Mouse (Mus musculus): ENCODE measurements around the gene Zfp446. TPM values are rescaled to one million over a fixed set of nuclear protein-coding genes. Genes with fewer than 3 reads are reported as not detected.
"Not testable (repeated sequence)": the region's sequence is repeated elsewhere in the genome, so short reads cannot be mapped to it uniquely, and the experiment has no call there.

Gene Zfp446
- total RNA-seq (2021), result 1 to 10 TPM; 2.1 to 2.2 TPM
- long read RNA-seq, experiment 1, full-length matches to known transcripts, result 1 of 2 reads
- long read RNA-seq, experiment 1, partial matches to known transcripts, result 0 of 2 reads
- long read RNA-seq, experiment 1, other reads (novel, unspliced or antisense), result 1 of 2 reads
- long read RNA-seq, experiment 2, partial matches to known transcripts, result 0 of 2 reads
- long read RNA-seq, experiment 2, other reads (novel, unspliced or antisense), result 2 of 2 reads

DNA sequence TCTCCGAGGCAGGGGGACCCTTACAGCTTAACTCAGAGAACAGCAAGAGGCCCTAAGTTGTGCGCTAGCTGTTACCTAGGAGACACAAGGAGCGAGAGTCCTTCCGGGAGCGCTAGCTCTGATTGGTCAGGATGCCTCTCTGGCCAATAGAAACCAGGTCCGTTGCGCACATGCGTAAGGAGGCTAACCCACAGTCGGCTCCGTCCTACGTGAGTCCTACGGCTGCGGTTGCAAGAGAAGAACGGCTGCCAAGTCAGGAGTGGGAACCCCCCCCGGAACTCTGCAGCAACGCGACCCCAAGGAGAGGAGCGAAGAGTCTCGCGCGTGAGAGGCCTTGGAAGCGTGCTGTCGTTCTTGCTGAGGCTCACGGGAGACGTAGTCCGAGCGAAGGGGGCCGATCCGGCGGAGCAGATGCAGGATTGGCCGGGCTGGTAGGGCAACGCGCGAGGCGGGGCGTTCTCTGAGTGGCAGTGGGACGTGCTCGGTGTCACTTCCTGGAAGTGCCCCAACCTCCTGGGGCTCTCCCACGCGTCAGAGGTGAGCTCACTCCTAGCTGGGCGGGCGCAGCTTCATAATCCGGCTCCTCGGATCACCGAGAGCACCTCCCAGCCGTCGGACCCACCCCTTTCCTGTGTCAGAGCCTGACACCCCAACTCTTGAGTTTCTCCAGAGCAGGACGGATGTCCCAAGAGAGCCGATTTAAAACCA lies at the start of gene Zfp446:
TSS of gene Zfp446 (plus strand) at position 167 of the 708 bp plus-strand sequence.
- DNase-seq, result peak; percentile 98 to 100

DNA sequence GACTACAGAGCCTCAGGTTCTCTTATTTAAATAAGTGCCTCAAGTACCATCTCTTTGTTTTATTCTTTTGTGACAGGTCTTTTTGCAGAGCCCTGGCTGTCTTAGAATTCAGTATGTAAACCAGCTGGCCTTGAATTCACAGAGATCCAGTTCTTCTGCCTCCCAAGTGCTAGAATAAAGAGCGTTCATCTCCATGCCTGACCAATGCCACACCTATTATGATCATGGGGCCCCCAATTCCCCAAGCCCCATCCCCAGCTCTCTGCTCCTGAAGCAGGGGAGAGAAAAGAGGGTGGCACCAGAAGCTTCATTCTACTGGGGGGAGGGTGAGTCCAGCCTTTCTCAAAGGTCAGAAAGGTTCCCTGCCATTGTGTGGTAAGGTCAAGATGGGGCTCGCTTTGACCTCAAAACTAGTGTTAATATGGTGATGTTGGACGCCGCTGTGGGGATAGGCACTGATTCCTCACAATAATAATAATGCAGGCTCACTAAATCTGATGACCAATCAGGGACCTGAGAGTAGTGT lies 44.0 kb upstream of the Zfp446 start:
- DNase-seq, result no peak

DNA sequence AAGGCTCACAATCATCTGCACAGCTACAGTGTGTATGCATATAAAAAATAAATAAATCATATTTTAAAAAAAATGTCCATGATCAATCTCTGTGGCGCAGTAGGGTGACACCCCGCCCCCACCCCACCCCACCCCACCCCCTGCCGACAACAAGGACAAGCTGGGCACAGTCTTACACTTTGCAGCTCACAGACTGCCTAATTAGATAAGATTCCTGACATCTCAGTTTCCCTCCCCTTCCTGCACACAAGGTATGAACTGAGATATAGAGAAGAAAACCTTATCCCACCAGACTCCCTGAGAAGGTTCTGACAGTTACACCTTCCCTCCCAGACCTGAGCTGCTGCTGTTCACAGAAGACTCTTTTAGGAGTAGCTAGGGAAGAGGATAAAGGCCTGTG lies 42.8 kb upstream of the Zfp446 start:
- DNase-seq, result no peak

DNA sequence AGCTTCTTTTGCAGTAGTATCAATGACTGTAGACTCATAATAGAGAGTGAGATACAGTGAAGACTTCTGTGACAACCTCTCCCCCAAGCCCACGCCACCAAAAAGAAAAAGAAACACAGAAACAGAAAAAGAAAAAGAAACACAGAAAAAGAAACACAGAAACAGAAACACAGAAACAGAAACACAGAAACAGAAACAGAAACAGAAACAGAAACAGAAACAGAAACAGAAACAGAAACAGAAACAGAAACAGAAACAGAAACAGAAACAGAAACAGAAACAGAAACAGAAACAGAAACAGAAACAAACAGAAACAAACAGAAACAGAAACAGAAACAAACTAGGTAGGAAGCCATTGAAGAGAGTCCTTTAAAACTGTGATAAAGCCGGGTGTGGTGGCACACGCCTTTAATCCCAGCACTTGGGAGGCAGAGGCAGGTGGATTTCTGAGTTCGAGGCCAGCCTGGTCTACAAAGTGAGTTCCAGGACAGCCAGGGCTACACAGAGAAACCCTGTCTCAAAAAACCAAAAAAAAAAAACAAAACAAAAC lies 40.3 kb upstream of the Zfp446 start:
- DNase-seq, result not testable (repeated sequence)

DNA sequence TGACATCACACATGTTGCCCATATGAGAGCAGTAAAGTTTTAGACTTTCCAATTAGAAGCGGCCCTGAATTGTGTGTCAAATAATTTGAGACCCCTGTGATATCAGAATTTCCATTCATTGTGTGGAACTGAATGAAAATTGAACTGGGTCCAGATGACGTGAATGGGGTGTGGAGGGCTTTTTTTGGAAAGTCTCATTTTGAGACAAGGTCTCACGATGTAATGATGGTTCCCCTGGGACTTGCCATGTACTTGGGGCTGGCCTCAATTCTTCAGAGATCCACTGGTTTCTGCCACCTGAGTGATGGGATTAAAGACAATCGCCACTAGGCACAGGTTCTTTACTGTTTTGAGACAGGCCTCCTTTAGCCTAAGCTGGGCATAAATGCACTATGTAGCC lies 37.0 kb upstream of the Zfp446 start:
- no peak for DNase-seq

DNA sequence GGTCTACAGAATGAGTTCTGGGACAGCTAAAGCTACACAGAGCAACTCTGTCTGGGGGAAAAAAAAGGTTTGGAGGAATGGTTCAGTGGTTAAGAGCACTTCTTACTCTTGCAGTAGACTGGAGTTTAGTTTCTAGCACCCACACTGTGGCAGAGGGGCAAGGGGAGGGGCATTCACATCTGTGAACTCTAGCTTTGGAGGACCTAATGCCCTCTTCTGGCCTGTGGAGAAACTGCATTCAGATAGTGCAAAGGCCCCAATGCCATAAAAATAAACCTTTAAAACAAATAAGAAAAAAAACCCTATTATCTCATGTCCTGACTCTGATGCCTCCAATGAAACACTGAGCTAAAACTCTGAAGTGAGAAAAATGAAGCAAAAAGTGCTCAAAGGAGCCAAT lies 34.2 kb upstream of the Zfp446 start:
- DNase-seq, result peak in 1 of 2 experiments; percentile 8

DNA sequence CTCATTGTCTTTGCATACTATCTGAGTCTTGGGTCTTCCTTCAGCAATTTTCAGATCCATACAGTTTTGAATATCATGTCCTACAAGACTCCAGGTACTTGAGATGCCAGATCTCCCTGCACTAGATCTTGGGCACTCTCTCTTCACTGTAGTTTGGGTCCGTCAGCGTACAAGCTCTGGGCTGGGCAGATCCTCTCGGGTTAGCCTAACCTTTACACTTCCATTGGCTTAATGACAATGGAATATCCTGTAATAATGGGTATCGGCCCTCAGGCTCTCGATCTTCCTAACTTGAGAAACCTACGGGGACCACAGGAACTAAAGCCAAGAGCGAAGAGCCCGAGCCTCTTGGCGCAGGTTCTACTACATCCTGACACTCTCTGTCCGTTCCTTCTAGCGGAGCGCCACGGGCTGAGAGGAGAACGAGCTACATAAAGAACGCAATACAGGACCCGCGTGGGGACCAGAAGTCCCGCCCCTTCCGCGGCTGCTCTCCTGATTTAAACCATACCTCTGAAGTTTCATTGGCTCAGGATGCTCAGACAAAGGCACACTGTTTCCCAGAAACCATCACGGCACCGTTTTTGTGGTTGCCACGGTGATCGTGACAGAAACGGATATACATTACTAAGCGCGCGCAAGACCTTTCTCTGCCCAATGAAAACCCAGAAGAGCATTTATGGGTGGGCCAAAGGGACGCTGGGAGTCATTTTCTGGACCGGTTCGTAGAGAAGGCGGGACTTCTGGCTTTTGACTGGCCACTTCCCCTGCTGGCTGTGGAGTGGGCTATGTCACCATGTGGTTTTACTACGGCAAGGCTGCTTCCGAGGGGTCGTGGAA lies 28.4 kb upstream of the Zfp446 start:
- DNase-seq, result peak; percentile 94 to 98

DNA sequence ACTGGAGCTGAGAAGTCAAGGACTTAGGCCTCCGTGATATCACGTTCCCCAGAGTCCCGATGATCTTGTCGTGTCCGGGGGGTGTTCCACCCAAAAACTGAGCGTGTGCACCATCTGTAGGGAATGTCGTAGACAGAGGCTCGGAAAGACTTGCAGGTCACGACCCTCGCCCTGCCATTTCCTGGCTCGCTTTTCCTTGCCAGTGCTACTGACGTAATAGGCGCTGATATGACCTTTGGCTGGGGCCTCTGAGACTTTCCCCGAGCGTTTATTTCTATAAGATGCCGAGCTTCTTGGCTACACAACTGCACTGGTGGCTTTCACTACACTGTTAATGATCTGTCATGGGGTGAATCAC lies 27.8 kb upstream of the Zfp446 start:
- DNase-seq, result no peak

DNA sequence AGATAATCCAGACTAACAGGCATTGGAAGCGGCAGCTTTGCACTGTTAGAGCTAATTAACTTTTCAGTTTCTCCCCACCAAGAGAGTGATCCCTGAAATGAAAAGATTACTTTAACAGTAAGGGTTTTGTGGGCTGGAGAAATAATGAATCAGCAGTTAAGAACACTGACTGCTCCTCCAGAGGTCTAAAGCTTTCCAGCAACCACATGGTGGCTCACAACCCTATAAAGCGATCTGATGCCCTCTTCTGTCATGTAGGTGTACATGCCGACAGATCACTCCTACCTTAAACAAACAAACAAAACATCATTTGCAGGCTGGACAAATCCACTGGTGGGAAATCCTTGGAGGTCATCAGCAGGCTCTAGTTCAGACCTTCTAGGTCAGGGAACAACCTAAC lies 22.8 kb upstream of the Zfp446 start:
- no peak for DNase-seq

DNA sequence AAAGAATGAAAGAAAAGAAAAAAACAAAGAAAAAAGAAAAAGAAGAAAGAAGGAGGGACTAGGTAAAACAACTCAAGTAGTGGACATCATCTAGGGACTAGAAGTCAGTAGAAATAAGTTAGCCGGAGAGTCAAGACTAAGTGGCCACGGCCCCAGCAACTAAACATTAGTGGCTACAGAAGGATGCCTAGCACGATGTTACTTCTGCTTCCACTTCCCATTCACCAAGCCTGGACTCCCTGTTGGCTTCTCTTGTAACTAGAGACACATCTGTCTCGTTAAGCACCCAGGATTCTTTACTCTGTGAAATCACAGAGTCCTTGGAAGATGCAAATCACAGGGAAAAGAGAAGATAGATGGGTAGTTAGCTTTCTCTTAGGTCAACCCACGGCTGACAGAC lies 20.1 kb upstream of the Zfp446 start:
- DNase-seq, result no peak

DNA sequence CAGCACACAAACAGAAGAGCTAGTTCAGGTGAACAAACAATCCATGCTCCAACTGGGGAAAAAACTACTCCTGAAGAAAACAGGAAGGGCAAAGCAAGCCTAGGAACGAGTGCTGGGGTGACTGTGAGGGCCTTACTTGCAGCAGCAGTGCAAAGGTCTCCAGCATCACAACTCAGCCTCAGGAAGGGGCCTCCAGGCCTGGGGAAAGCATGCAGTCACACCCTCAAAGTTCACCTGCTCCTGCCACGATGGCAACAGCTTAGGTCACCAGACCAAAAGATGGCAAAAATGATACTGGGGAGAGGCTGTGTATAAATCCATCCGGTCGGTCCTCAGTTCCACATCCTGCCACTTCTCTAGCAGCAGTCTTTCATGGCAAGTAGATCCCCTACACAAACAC lies 18.7 kb upstream of the Zfp446 start:
- DNase-seq, result no peak

DNA sequence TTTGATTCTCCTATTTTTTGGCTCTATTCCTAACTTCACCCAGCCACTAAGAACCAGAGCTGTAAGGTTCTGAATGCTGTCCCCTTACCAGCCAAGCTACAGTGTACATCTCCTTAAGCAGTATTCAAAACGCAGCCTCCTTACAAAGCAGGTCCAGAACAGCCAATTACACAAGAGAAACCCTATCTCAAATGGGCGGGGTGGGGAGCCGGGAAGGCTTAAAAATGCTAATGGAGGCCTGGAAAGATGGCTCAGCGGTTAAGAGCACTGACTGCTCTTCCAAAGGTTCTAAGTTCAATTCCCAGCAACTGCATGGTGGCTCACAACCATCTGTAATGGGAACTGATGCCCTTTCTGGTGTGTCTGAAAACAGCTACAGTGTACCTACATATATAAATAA lies 17.9 kb upstream of the Zfp446 start:
- DNase-seq, result no peak

DNA sequence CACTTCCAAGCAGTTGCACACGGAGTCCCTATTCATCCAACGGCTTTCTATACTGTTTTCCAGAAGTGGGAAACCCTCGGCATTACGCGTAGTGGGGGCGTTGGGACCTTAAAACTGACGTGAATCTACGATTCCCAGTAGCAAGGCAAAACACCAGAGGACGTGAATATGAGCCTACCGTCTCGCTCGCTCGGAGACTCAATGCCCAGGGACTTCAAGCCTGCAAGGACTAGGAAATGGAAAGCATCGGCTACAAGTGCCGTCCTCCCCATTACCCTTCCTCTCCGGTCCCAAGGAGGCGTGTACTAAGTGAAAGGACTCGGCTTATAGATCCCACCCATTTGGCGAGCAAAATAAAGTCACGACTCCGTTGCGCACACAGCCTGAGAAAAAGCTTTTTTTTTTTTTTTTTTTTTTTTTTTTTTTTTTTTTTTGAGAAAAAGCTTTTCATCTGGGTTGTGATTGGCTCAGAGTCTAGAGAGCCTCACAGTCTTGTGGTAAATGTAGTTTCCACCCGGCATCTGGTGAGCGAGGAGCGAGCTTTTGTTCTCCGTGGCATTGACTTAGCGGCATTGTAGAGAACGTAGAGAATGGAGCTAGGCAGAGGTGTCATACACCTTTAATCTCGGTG lies 16.0 kb upstream of the Zfp446 start:
- peak; percentile 65 to 71 for DNase-seq

DNA sequence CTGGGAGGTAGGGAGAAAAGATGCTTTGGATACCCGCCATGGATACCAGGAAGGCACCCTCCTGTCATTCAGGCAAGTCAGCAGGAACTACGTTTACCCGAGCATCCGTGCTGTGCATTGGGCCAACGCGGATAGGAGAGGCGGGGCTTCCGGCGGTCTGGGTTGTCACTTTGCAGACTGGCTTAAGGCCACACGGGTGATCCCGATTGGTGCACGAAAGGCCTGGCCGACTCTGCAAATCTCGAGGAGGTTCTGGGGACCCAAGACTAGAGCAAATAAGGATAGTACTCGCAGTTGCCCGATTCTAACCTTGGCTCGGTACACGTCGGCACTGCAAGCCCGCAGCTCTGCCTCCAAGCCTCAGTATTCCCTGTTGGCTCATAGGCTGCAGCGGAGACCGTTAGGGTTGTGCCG lies 12.0 kb upstream of the Zfp446 start, which contains the start of gene Zfp324:
TSS of gene Zfp324 (plus strand) at position 161 of the 414 bp plus-strand sequence.
- peak; percentile 93 to 96 for DNase-seq

DNA sequence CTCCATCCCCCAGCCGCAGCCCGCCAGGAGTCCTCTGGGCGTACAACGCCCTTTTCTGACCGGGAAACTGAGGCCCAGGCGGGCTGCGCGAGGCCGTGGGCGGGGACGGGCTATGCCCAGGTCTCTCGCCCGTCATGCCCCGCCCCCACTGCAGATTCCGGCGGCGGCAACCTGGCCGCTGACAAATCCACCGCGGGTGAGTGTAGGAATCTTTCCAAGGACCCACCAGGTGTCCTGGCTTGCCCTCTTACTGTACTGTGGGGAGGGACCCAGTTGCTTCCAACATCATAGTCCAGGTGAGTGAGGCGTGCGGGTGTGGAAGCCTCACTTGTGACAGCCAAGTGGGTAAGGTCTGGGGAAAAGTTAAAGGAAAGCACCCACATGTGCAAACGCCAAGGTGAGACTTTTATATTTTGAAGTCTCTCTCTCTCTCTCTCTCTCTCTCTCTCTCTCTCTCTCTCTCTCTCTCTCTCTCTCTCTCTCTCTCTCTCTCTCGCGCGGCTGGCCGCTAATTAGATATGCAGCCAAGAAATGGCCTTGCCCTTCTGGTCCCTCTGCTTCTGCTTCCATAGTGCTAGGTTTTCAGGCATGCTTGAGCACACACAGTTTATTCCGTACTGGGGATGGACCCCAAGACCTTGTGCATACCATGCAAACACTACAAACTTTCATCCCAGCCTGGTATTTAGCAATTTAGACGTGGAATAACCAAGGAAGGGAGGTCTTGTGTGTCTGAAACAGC lies 11.4 kb upstream of the Zfp446 start:
- DNase-seq, result peak; percentile 54 to 71

DNA sequence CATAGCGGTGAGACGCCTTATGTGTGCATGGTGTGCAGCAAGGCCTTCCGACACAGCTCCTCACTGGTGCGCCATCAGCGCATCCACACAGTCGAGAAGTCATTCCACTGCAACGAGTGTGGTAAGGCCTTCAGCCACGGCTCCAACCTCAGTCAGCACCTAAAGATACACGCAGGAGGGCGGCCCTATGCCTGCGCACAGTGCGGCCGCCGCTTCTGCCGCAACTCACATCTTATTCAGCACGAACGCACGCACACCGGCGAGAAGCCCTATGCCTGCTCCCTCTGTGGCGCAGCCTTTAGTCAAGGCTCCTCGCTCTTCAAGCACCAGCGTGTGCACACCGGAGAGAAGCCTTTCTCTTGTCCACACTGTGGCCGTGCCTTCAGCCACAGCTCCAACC lies 6.7 kb upstream of the Zfp446 start:
- DNase-seq, result no peak

DNA sequence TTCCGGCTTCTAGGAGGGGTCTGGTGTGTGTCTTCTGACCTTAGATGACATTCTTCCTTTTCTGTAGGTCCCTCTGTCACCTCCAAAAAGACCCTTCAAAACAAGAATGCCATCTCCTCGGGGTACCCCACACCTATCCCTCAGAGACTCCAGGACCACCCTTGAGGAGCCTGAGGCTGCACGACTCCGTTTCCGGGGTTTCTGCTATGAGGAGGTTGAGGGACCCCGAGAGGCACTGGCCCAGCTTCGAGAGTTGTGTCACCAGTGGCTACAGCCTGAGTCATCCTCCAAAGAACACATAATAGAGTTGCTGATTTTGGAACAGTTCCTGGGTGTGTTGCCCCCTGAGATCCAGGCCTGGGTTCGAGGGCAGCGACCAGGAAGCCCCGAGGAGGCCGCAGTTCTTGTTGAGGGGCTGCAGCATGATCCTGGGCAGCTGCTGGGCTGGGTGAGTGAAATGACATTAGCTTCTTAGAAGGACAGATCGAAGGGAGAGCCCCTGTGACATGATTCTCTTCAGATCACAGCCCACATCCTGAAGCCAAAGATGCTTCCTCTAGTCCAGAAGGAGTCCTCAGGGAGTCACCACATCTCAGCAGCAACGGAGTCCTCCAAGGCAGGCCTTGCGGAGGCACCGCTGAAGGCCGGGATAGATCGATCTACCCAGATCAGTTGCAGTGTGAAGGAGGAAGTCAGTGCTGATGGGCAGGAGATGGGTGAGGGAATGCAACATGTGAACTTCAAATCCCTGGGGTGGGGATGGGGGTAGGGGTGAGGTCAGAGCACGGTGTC lies 1.5 kb downstream of the Zfp446 start:
- peak in 1 of 2 experiments; percentile 24 for DNase-seq

DNA sequence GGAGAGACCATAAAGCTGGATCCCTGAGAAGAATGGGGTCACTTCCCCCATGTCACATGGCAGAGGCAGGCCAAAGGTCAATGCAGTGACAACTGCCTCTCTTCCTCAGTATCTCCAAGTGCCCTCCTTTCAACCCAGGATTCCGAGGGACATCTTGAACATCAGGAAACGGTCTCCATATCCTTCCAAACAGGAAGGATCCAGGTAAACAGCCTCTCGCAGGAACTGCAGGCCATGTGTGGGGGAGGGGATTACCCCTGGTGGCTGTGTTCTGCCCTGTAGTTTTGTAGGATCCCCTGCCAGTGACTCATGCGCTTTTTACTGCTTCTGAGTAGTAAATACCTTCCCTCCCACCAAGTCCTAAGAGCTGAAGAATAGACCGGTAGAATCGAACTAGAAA lies 2.1 kb downstream of the Zfp446 start:
- DNase-seq, result no peak

DNA sequence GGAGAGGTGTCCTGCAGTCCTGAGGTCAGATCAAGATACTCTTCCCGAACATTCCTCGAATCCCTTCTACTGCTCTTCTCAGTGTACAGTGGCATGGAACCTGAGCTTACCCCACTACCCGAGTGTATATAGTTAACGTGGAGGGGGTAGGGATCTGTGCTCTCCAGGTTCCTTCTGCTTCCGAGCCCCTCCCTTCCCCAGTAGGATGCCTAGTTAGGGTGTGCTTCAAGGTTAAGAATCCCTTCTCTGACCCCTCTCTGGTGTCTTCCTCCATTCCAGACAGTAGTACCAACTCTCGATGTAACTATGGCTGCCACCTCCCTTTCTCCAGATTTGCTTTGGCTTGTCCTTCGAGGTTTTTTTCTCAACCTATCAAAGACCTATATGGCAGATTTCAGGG lies 2.6 kb downstream of the Zfp446 start:
- DNase-seq, result no peak

DNA sequence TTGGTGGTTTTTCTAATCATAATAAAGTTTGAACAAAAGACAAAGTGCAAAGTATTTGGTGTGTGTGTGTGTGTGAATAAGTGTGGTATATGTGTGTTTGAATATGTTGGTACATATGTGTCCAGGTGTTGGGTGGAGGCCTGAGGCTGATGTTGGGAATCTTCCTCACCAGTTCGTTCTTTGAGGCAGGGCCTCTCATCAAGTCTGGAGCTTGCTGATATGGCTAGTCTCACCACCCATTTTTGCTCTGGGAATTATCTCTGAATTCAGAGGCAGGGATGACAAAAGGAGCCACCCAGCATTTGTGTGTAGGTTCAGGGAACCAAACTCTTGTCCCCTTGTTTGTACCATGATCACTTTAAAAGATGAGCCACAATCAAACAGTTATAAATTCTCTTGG lies 8.1 kb downstream of the Zfp446 start:
- no peak for DNase-seq
